Mouse (Mus musculus): ENCODE results near the gene Fabp2.

GRCm38 (mm10) chr3:122932466-122932865 is 37.6 kb downstream of the Fabp2 start:
- TF ChIP-seq POLR2A (IDR thresholded peaks at IDR 0.05; ENCODE audit: insufficient read depth, low read depth, low read length) (no peak), CTCF (IDR thresholded peaks at IDR 0.05) (no peak), EP300 (IDR thresholded peaks at IDR 0.05; ENCODE audit: insufficient read depth, low read depth, low read length) (no peak)
